Mouse (Mus musculus): ENCODE results near the gene Gm4869. TPM values are rescaled to one million over a fixed set of nuclear protein-coding genes. Genes with fewer than 3 reads are reported as not detected.

Gene Gm4869
- polyA plus RNA-seq, 1 experiment: not detected

GRCm38 (mm10) chr5:140517921-140518230, 72.4 kb downstream of the Gm4869 start:
- WGBS: 36% methylated on average over 4 of the region's 4 CpGs
- no peak overlapping the region; the same call in 1 of the 2 replicates for H3K27ac ChIP-seq (ENCODE audit: control insufficient read depth, insufficient read depth, low read depth, low read length, poor library complexity)
- H3K4me1 ChIP-seq (ENCODE audit: control insufficient read depth, insufficient read depth, low read length): peaks cover 15% of the 10 kb centered on the region
- no peak for TF ChIP-seq CTCF (IDR thresholded peaks at IDR 0.05; ENCODE audit: control insufficient read depth, insufficient read depth, low read length)
- TF ChIP-seq POLR2A (IDR thresholded peaks at IDR 0.05; ENCODE audit: borderline replicate concordance, control insufficient read depth, low read depth, low read length): no peak
- H3K4me3 ChIP-seq (replicated peaks; ENCODE audit: control insufficient read depth, low read depth, low read length): no peak overlapping the region

- Histone ChIP-seq H3K27ac (ENCODE audit: control insufficient read depth, insufficient read depth, low read depth, low read length, poor library complexity) (no peak overlapping the region), H3K4me3 (replicated peaks; ENCODE audit: control insufficient read depth, low read depth, low read length) (no peak overlapping the region), H3K4me1 (ENCODE audit: control insufficient read depth, insufficient read depth, low read length) (peaks cover 1% of the 10 kb centered on the region; the same call in 1 of the 2 replicates)
- WGBS: 57% methylated on average over 1 of the region's 1 CpGs
- TF ChIP-seq CTCF (IDR thresholded peaks at IDR 0.05; ENCODE audit: control insufficient read depth, insufficient read depth, low read length): no peak
- TF ChIP-seq POLR2A (IDR thresholded peaks at IDR 0.05; ENCODE audit: borderline replicate concordance, control insufficient read depth, low read depth, low read length): no peak
Measured at GRCm38 (mm10) chr5:140521196-140521595, 75.8 kb downstream of the Gm4869 start.

- WGBS: 87% methylated on average over 2 of the region's 2 CpGs
- no peaks in the 10 kb centered on the region for H3K4me1 ChIP-seq (ENCODE audit: control insufficient read depth, insufficient read depth, low read length)
- H3K27ac ChIP-seq (ENCODE audit: control insufficient read depth, insufficient read depth, low read depth, low read length, poor library complexity): no peak overlapping the region
- TF ChIP-seq CTCF (IDR thresholded peaks at IDR 0.05; ENCODE audit: control insufficient read depth, insufficient read depth, low read length) (no peak), POLR2A (IDR thresholded peaks at IDR 0.05; ENCODE audit: borderline replicate concordance, control insufficient read depth, low read depth, low read length) (no peak)
- no peak overlapping the region for H3K4me3 ChIP-seq (replicated peaks; ENCODE audit: control insufficient read depth, low read depth, low read length)
Measured at GRCm38 (mm10) chr5:140526754-140527153, 81.3 kb downstream of the Gm4869 start.

- 84% methylated on average over 13 of the region's 13 CpGs for WGBS
- no peak for TF ChIP-seq CTCF (IDR thresholded peaks at IDR 0.05; ENCODE audit: control insufficient read depth, insufficient read depth, low read length)
- no peak for TF ChIP-seq POLR2A (IDR thresholded peaks at IDR 0.05; ENCODE audit: borderline replicate concordance, control insufficient read depth, low read depth, low read length)
Measured at GRCm38 (mm10) chr5:140538111-140538683, 92.8 kb downstream of the Gm4869 start.

GRCm38 (mm10) chr5:140540106-140540505, 94.7 kb downstream of the Gm4869 start:
- TF ChIP-seq POLR2A (IDR thresholded peaks at IDR 0.05; ENCODE audit: borderline replicate concordance, control insufficient read depth, low read depth, low read length) (no peak), CTCF (IDR thresholded peaks at IDR 0.05; ENCODE audit: control insufficient read depth, insufficient read depth, low read length) (peak; percentile 96)

More at GRCm38 (mm10) chr5:140538111-140538683, 92.8 kb downstream of the Gm4869 start:
- no peaks in the 10 kb centered on the region for H3K4me1 ChIP-seq (ENCODE audit: control insufficient read depth, insufficient read depth, low read length)
- no peak overlapping the region for H3K4me3 ChIP-seq (replicated peaks; ENCODE audit: control insufficient read depth, low read depth, low read length)
- H3K27ac ChIP-seq (ENCODE audit: control insufficient read depth, insufficient read depth, low read depth, low read length, poor library complexity): no peak overlapping the region

GRCm38 (mm10) chr5:140542811-140543575, 97.5 kb downstream of the Gm4869 start:
- no peak overlapping the region for H3K27ac ChIP-seq (ENCODE audit: control insufficient read depth, insufficient read depth, low read depth, low read length, poor library complexity)
- TF ChIP-seq POLR2A (IDR thresholded peaks at IDR 0.05; ENCODE audit: borderline replicate concordance, control insufficient read depth, low read depth, low read length) (no peak), CTCF (IDR thresholded peaks at IDR 0.05; ENCODE audit: control insufficient read depth, insufficient read depth, low read length) (no peak)
- 69% methylated on average over 9 of the region's 9 CpGs for WGBS
- no peak overlapping the region for H3K4me3 ChIP-seq (replicated peaks; ENCODE audit: control insufficient read depth, low read depth, low read length)
- H3K4me1 ChIP-seq (ENCODE audit: control insufficient read depth, insufficient read depth, low read length): no peaks in the 10 kb centered on the region

More at GRCm38 (mm10) chr5:140540106-140540505, 94.7 kb downstream of the Gm4869 start:
- Histone ChIP-seq H3K27ac (ENCODE audit: control insufficient read depth, insufficient read depth, low read depth, low read length, poor library complexity) (no peak overlapping the region), H3K4me3 (replicated peaks; ENCODE audit: control insufficient read depth, low read depth, low read length) (no peak overlapping the region), H3K4me1 (ENCODE audit: control insufficient read depth, insufficient read depth, low read length) (no peaks in the 10 kb centered on the region)
- 12% methylated on average over 8 of the region's 8 CpGs for WGBS

Other genes starting within 250 kb of the Gm4869 start
- 19.0 and 24.7 TPM in 2 replicates for gene Mad1l1, start 124.1 kb upstream of the Gm4869 start, polyA plus RNA-seq (2011; ENCODE audit: insufficient read depth, insufficient read length, low replicate concordance, missing spikeins)
- gene Nudt1, start 124.0 kb upstream of the Gm4869 start, polyA plus RNA-seq (2011; ENCODE audit: insufficient read depth, insufficient read length, low replicate concordance, missing spikeins): 29.0 and 30.0 TPM in 2 replicates
- 2.9 and 4.6 TPM in 2 replicates for gene Mrm2, start 113.7 kb upstream of the Gm4869 start, polyA plus RNA-seq (2011; ENCODE audit: insufficient read depth, insufficient read length, low replicate concordance, missing spikeins)
- 18.1 and 26.3 TPM in 2 replicates for gene Snx8, start 56.4 kb upstream of the Gm4869 start, polyA plus RNA-seq (2011; ENCODE audit: insufficient read depth, insufficient read length, low replicate concordance, missing spikeins)
- gene Eif3b, start 26.3 kb upstream of the Gm4869 start, polyA plus RNA-seq (2011; ENCODE audit: insufficient read depth, insufficient read length, low replicate concordance, missing spikeins): 69.8 and 90.3 TPM in 2 replicates
- gene Chst12, start 59.9 kb downstream of the Gm4869 start, polyA plus RNA-seq (2011; ENCODE audit: insufficient read depth, insufficient read length, low replicate concordance, missing spikeins): 13.2 and 25.2 TPM in 2 replicates
- gene Grifin, start 119.4 kb downstream of the Gm4869 start, polyA plus RNA-seq (2011; ENCODE audit: insufficient read depth, insufficient read length, low replicate concordance, missing spikeins): not detected in 2 replicates
- gene Lfng, start 161.7 kb downstream of the Gm4869 start, polyA plus RNA-seq (2011; ENCODE audit: insufficient read depth, insufficient read length, low replicate concordance, missing spikeins): 25.9 and 26.5 TPM in 2 replicates
- 20.1 and 34.8 TPM in 2 replicates for gene Ttyh3, start 203.4 kb downstream of the Gm4869 start, polyA plus RNA-seq (2011; ENCODE audit: insufficient read depth, insufficient read length, low replicate concordance, missing spikeins)

All from bone marrow, adult 2 months (tissue).